Mouse (Mus musculus) induced T-regulatory cell, adult 2 months (primary cell): ENCODE measurements around the gene Jarid2.

ENCODE experiments used
- DNase-seq: peaks from one replicate; pipeline ENCODE4 v3.0.0-alpha.2; 2012; ENCODE audit warnings: low read depth

The Jarid2 gene

GRCm38 (mm10) chr13:44781126-44781525 lies 51.9 kb downstream of the Jarid2 start:
- DNase-seq = no peak

GRCm38 (mm10) chr13:44784551-44784950 lies 55.3 kb downstream of the Jarid2 start:
- no peak for DNase-seq

- DNase-seq = peak; percentile 56
Measured at GRCm38 (mm10) chr13:44786291-44786690, 57.0 kb downstream of the Jarid2 start.

- no peak for DNase-seq
Measured at GRCm38 (mm10) chr13:44788352-44789125, 59.3 kb downstream of the Jarid2 start.

GRCm38 (mm10) chr13:44789982-44790381 lies 60.7 kb downstream of the Jarid2 start:
- no peak for DNase-seq

- no peak for DNase-seq
Measured at GRCm38 (mm10) chr13:44792361-44792892, 63.2 kb downstream of the Jarid2 start.

GRCm38 (mm10) chr13:44795891-44796290 lies 66.6 kb downstream of the Jarid2 start:
- no peak for DNase-seq

DNA sequence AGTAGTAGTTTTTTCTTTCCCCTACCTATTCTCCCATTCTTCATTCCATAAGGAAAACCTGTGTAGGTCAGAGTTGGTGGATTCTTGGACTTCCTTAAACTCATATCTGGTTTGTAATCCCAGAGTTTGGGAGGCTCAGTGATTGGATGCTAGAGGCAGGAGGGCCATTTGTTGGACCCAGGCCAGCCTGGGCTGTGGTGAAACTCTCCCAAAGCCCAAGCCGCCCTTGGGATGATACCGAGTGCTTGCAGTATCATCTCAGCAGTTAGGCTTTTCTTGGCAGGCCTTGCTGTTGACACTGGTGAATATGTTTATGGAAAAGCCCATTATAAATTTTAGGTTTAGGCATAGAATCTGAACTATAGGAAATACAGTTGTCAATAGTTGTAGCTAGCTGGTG lies 67.5 kb downstream of the Jarid2 start:
- DNase-seq = no peak

DNA sequence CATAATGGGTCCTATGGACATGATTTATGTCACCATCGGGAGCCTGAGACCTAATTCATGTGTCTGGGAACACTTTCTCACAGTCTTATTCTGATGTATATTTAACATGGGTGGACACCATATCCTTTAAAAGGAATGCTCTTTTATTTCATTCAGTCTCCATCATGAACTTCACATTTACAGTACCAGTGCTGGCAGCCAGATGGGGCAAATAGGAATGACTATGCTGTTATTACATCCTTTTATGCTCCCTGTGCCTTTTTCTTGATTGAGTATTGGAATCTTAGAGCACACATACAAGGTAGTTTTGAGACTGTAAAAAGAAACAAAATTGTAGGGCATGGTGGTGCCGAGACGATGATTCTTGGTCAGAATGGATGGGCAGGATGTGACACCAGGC lies 69.0 kb downstream of the Jarid2 start:
- peak; percentile 41 for DNase-seq

DNA sequence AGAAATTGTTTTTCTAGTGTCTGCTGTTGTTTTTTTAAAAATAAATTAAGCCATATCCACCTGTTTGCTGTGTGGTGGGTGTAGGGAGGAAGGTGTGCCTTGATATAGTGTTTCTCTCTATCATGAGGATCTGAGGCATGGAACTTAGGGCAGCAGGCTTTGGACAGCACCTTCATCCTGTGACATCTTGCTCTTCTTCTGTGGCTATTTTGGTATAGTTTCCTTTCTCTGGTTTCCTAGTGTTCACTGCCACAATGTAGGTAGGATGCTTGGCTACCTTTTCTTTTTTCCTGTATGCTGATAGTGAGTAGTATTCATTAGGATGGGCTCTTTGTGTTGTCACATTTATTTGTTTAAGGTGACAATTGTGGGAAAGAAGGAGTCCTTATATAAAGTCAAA lies 69.9 kb downstream of the Jarid2 start:
- peak; percentile 60 for DNase-seq

- peak; percentile 89 for DNase-seq
Measured at GRCm38 (mm10) chr13:44800059-44800458, 70.8 kb downstream of the Jarid2 start.

DNA sequence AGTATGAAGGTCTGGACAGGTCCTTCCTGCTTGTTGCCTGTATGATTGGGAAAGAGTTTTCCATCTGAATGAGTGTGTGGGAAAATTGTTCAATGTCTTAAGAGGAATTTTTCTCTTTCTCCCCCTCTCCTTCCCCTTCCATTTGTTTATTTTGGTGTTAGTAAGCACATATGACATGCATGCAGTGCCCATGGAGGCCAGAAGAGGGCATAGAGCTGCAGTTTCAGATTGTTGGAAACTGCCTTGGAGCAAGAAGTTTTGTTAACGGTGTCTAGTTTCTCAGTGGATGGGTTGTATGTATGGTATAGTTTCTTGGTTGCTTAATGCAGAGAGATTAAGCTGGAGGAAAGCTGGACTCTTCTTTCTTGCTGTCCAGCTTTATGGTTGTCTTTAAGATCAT lies 75.6 kb downstream of the Jarid2 start:
- DNase-seq = peak; percentile 75

GRCm38 (mm10) chr13:44808307-44808706 lies 79.0 kb downstream of the Jarid2 start:
- peak; percentile 70 for DNase-seq

GRCm38 (mm10) chr13:44811021-44811420 lies 81.7 kb downstream of the Jarid2 start:
- DNase-seq = no peak

GRCm38 (mm10) chr13:44811601-44812000 lies 82.3 kb downstream of the Jarid2 start:
- peak; percentile 58 for DNase-seq

DNA sequence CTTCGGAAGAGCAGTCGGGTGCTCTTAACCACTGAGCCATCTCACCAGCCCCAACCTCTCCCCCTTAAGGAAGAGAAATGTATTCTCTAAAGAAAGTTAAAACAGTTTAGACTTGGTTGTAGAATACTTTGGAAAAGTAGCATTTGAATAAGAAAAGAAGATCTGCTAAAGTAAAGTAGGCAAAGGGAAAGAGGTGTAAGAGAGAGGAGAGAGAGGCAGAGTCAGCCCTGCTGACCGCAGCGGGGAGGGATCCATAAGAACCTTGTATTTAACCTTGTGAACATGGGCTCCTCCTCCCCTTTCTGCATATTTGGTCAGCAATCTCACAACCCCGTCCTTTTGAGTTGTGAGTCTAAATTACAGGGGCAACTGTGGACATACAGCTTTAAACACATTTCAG lies 83.1 kb downstream of the Jarid2 start:
- no peak for DNase-seq

DNA sequence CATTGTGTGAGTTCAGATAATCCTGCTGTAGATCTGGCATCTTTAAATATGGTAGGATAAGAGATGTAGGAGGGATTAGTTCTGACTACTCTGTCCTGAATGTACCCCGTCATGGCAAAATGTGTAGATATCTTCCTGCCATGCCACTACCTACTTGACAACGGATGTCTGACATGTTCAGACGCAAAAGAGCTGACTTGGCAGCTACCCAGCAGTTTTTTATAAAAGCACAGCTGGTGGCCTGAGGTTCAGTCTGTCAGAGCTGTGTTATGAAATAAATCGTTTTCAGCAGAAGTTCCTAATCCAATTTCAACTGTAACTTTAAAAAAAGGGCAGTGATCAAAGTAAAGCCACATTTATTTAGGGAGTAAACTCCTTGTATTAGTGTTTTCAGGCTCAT lies 90.1 kb downstream of the Jarid2 start:
- peak; percentile 76 for DNase-seq

DNA sequence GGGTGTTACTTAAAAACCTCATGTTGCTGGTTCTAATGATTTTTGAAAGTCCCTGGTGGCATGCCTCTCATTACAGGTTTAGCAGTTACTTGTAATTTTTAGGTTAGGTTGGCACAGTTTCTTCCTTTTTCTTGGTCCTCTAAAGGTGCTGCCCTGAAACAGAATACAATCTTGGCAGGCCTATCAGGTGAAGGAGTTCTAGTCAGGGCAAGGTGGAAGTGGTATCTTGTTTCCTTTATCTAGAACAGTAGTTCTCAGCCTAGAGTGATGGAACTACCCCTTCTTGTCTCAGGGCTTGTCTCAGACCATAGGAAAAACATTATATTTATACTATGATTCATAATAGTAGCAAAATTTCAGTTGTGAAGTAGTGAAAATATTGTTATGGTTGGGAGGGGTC lies 93.3 kb downstream of the Jarid2 start:
- DNase-seq = no peak

GRCm38 (mm10) chr13:44828903-44829302 lies 99.6 kb downstream of the Jarid2 start:
- DNase-seq = no peak

DNA sequence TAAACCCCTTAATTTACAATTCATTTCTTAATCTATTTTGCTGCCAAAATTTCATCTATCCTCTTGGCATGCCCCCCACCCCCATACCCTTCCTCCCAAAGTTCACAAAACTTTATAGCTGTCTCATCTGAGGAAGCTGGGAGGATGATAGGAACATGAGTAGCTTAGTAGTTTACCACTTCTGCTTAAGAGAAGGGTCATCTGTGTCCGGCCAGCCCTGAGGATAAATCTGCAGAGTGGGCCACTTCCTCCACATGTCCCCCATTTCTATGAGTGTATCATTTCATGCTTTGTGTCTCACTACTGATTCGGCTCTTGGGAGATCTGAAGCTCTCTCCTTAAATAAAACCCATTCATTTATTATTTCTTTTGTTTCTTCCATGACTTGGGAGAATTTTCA lies 102.8 kb downstream of the Jarid2 start:
- no peak for DNase-seq

DNA sequence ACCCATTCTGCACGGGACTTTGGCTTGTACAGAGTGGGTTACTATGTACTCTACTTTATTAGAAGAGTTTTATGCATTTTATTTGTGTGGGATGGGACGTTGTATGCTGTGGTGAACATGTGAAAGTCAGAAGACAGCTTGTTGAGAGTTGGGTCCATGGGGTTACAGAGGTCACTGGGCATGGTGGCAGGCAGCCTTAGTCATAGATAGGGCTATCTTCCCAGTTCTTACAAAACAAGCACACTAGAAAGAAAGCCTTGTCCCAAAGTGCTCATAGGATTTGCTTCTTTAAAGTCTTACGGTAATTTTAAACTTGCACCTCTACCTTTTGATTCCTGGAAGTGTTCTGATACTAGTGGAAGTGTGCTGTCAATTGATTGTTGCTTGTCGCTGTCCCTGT lies 103.6 kb downstream of the Jarid2 start:
- DNase-seq = no peak

DNA sequence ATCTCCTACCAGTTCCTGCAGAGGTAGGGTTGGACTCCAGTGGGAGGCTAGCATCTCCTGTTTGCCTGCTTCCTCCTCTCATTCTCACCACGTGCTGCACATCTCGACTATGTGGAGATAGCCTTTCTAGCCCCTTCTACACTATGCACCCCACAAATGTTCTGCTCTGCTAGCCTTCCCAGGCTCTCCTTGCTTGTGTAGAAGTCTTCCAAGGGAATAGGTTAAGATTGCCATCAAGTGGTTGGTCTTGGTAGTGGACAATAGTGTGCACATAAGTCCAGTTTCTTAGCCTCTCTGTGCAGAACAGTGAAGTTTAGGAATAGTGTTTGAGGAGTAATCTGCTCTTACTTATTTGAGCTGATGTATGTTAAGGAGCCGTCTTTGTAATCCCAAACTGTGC lies 104.1 kb downstream of the Jarid2 start:
- DNase-seq = peak; percentile 63

- DNase-seq = no peak
Measured at GRCm38 (mm10) chr13:44837445-44837844, 108.2 kb downstream of the Jarid2 start.
